Mouse (Mus musculus) MEL (cell line): ENCODE measurements around the gene Col8a1. TPM values are rescaled to one million over a fixed set of nuclear protein-coding genes. Genes with fewer than 3 reads are reported as not detected.

Experiments
- DNase-seq: peaks from one replicate; pipeline ENCODE4 v3.0.0; 2011; ENCODE audit warnings: low read depth, low spot score
- H3K27ac ChIP-seq: 2 replicates; pipeline ENCODE4 v1.5.1; 2012; ENCODE audit warnings: low read depth, mild to moderate bottlenecking, control low read depth, low read length, moderate library complexity; ENCODE audit not compliant: control insufficient read depth
- H3K27me3 ChIP-seq, 2 experiments: fragments of 150-350 bp in 1 of 2; sonication (generic) in 1 of 2; 2 replicates each; pipeline ENCODE4 v1.6.1; 2012; ENCODE audit warnings: low read length in 2 of 2, mild to moderate bottlenecking in 2 of 2, improper control_type of control experiment in 1 of 2, moderate library complexity in 1 of 2; ENCODE audit not compliant: insufficient read depth in 2 of 2, control insufficient read depth in 1 of 2
- H3K36me3 ChIP-seq, 2 experiments: 2 replicates each; pipeline ENCODE4 v1.6.1; 2012 to 2014; ENCODE audit warnings: low read length in 2 of 2, improper control_type of control experiment in 1 of 2, inconsistent platforms in 1 of 2, mild to moderate bottlenecking in 1 of 2; ENCODE audit not compliant: insufficient read depth in 2 of 2, control insufficient read depth in 1 of 2
- H3K4me1 ChIP-seq, 2 experiments: fragments of 150-350 bp in 1 of 2; sonication (generic) in 1 of 2; 2 replicates each; pipeline ENCODE4 v1.6.1; 2012; ENCODE audit warnings: low read length in 2 of 2, improper control_type of control experiment in 1 of 2, mild to moderate bottlenecking in 1 of 2; ENCODE audit not compliant: insufficient read depth in 2 of 2, control insufficient read depth in 1 of 2
- H3K4me3 ChIP-seq, 2 experiments: fragments of 150-350 bp in 1 of 2; sonication (generic) in 1 of 2; 2 replicates each; pipeline ENCODE4 v1.5.1; 2012; ENCODE audit warnings: low read depth in 2 of 2, low read length in 2 of 2, mild to moderate bottlenecking in 2 of 2, moderate library complexity in 2 of 2, control low read depth in 1 of 2, improper control_type of control experiment in 1 of 2; ENCODE audit not compliant: control insufficient read depth in 1 of 2, insufficient read depth in 1 of 2
- H3K79me2 ChIP-seq: 2 replicates; pipeline ENCODE4 v1.6.1; 2012; ENCODE audit warnings: mild to moderate bottlenecking, low read length, moderate library complexity; ENCODE audit not compliant: control insufficient read depth, poor library complexity, insufficient read depth
- H3K9ac ChIP-seq: 2 replicates; pipeline ENCODE4 v1.6.1; 2012; ENCODE audit warnings: low read depth, mild to moderate bottlenecking, control low read depth, low read length, moderate library complexity; ENCODE audit not compliant: control insufficient read depth, poor library complexity, severe bottlenecking
- H3K9me3 ChIP-seq: fragments of 150-350 bp; sonication (generic); replicated peaks from 2 replicates; pipeline ENCODE4 v1.6.1; 2012; ENCODE audit warnings: mild to moderate bottlenecking, low read length, improper control_type of control experiment, moderate library complexity; ENCODE audit not compliant: insufficient read depth
- CHD1 ChIP-seq: IDR thresholded peaks from 2 replicates; pipeline ENCODE4 v1.6.1; 2012; ENCODE audit warnings: low read depth, mild to moderate bottlenecking, inconsistent platforms, low read length, improper control_type of control experiment
- CTCF ChIP-seq, 3 experiments: IDR thresholded peaks in 2 of 3; conservative IDR thresholded peaks in 1 of 3; 2 replicates each; pipeline ENCODE4 v1.5.1; 2011 to 2012; ENCODE audit warnings: low read length in 3 of 3, low read depth in 2 of 3, mild to moderate bottlenecking in 2 of 3, improper control_type of control experiment in 1 of 3, inconsistent platforms in 1 of 3, mixed read lengths in 1 of 3, moderate library complexity in 1 of 3; ENCODE audit not compliant: control insufficient read depth in 1 of 3, insufficient read depth in 1 of 3, poor library complexity in 1 of 3, severe bottlenecking in 1 of 3
- E2F4 ChIP-seq: IDR thresholded peaks from 2 replicates; pipeline ENCODE4 v1.6.1; 2011; ENCODE audit warnings: low read depth, low read length, improper control_type of control experiment, borderline replicate concordance
- ELF1 ChIP-seq: IDR thresholded peaks from 2 replicates; pipeline ENCODE4 v1.6.1; 2014; ENCODE audit warnings: low read depth, mild to moderate bottlenecking, inconsistent platforms, low read length, improper control_type of control experiment, moderate library complexity
- GATA1 ChIP-seq: IDR thresholded peaks from 2 replicates; pipeline ENCODE4 v1.6.1; 2011; ENCODE audit warnings: low read depth, low read length, improper control_type of control experiment
- JUND ChIP-seq: IDR thresholded peaks from 2 replicates; pipeline ENCODE4 v1.6.1; 2011; ENCODE audit warnings: low read depth, mild to moderate bottlenecking, improper control_type of control experiment, low read length
- MAFK ChIP-seq: IDR thresholded peaks from 2 replicates; pipeline ENCODE4 v1.6.1; 2011; ENCODE audit warnings: low read depth, mild to moderate bottlenecking, low read length, improper control_type of control experiment, borderline replicate concordance
- MEF2A ChIP-seq: IDR thresholded peaks from 2 replicates; pipeline ENCODE4 v1.6.1; 2014; ENCODE audit warnings: low read depth, mild to moderate bottlenecking, inconsistent platforms, low read length, improper control_type of control experiment; ENCODE audit not compliant: poor library complexity, insufficient replicate concordance, severe bottlenecking; ENCODE audit errors: extremely low read depth
- MXI1 ChIP-seq: IDR thresholded peaks from 2 replicates; pipeline ENCODE4 v1.6.1; 2011; ENCODE audit warnings: mild to moderate bottlenecking, low read depth, low read length, improper control_type of control experiment
- MYB ChIP-seq: IDR thresholded peaks from 2 replicates; pipeline ENCODE4 v1.6.1; 2011; ENCODE audit warnings: mild to moderate bottlenecking, low read depth, low read length, improper control_type of control experiment
- NELFE ChIP-seq: IDR thresholded peaks from 2 replicates; pipeline ENCODE4 v1.6.1; 2011; ENCODE audit warnings: low read depth, low read length, improper control_type of control experiment
- POLR2AphosphoS5 ChIP-seq: IDR thresholded peaks from 2 replicates; pipeline ENCODE4 v1.6.1; 2012; ENCODE audit warnings: low read depth, borderline replicate concordance, mild to moderate bottlenecking, inconsistent platforms, low read length, moderate library complexity, mixed read lengths
- RAD21 ChIP-seq: IDR thresholded peaks from 2 replicates; pipeline ENCODE4 v1.6.1; 2011; ENCODE audit warnings: mild to moderate bottlenecking, low read depth, low read length, improper control_type of control experiment
- RCOR1 ChIP-seq: IDR thresholded peaks from 2 replicates; pipeline ENCODE4 v1.6.1; 2012; ENCODE audit warnings: low read depth, mild to moderate bottlenecking, inconsistent platforms, low read length, improper control_type of control experiment
- SIN3A ChIP-seq: IDR thresholded peaks from 2 replicates; pipeline ENCODE4 v1.6.1; 2012; ENCODE audit warnings: low read length, improper control_type of control experiment, inconsistent platforms
- SMC3 ChIP-seq: IDR thresholded peaks from 2 replicates; pipeline ENCODE4 v1.6.1; 2011; ENCODE audit warnings: low read depth, low read length, improper control_type of control experiment
- UBTF ChIP-seq: IDR thresholded peaks from 2 replicates; pipeline ENCODE4 v1.6.1; 2012; ENCODE audit warnings: low read depth, mild to moderate bottlenecking, inconsistent platforms, low read length, improper control_type of control experiment, moderate library complexity, borderline replicate concordance; ENCODE audit not compliant: insufficient read depth
- ZC3H11A ChIP-seq: IDR thresholded peaks from 2 replicates; pipeline ENCODE4 v1.6.1; 2012; ENCODE audit warnings: low read depth, mild to moderate bottlenecking, inconsistent platforms, low read length, improper control_type of control experiment
- ZKSCAN1 ChIP-seq: IDR thresholded peaks from 2 replicates; pipeline ENCODE4 v1.6.1; 2012; ENCODE audit warnings: low read depth, mild to moderate bottlenecking, inconsistent platforms, low read length, improper control_type of control experiment, moderate library complexity
- ZMIZ1 ChIP-seq: IDR thresholded peaks from 2 replicates; pipeline ENCODE4 v1.6.1; 2012; ENCODE audit warnings: low read depth, mild to moderate bottlenecking, inconsistent platforms, low read length, improper control_type of control experiment, moderate library complexity
- ZNF384 ChIP-seq: IDR thresholded peaks from 2 replicates; pipeline ENCODE4 v1.6.1; 2012; ENCODE audit warnings: low read depth, mild to moderate bottlenecking, inconsistent platforms, low read length, improper control_type of control experiment
- polyA plus RNA-seq, 2 experiments: library from polyadenylated mRNA; stranded (reverse) in 1 of 2; unstranded in 1 of 2; fragments of >175 nt in 1 of 2; fragments of >200 nt in 1 of 2; gene quantifications; 2 replicates each; pipeline versions ENCODE4 v1.2.1 to v1.2.4; 2012; ENCODE audit warnings: low replicate concordance in 2 of 2, low read depth in 1 of 2; ENCODE audit not compliant: insufficient read length in 2 of 2, insufficient read depth in 1 of 2, missing spikeins in 1 of 2
- total RNA-seq: library from RNA; depleted of rRNA; stranded (reverse); fragments of 300-350 nt; gene quantifications from 2 replicates; pipeline ENCODE4 v1.2.3, GENCODE M21; 2012

Gene Col8a1
- total and polyA plus RNA-seq, 3 experiments = not detected

- TF ChIP-seq MXI1 (no peak), ELF1 (no peak), RCOR1 (no peak), MAFK (no peak), GATA1 (no peak), RAD21 (no peak), POLR2AphosphoS5 (no peak), CHD1 (no peak), MYB (no peak), UBTF (no peak), JUND (no peak), ZNF384 (no peak), ZKSCAN1 (no peak), MEF2A (no peak), ZMIZ1 (no peak), NELFE (no peak)
- Histone ChIP-seq H3K27me3 (no peaks in the 10 kb centered on the region), H3K4me3 (no peak overlapping the region), H3K9ac (no peak overlapping the region), H3K4me1 (no peaks in the 10 kb centered on the region), H3K9me3 (no peaks in the 10 kb centered on the region), H3K79me2 (peaks cover 18% of the 10 kb centered on the region), H3K36me3 (peaks cover 0 to 3% of the 10 kb centered on the region in 2 experiments; a peak in 2 of 4 replicates), H3K27ac (no peak overlapping the region)
- no peak for DNase-seq
These were observed 157.1 kb downstream of the Col8a1 start for GRCm38 (mm10) chr16:57597295-57597957.

GRCm38 (mm10) chr16:57593422-57594157 is 160.9 kb downstream of the Col8a1 start:
- DNase-seq = peak; percentile 77
- H3K27ac ChIP-seq = no peak overlapping the region
- no peak overlapping the region for H3K4me3 ChIP-seq
- H3K79me2 ChIP-seq = peaks cover 9% of the 10 kb centered on the region
- no peak overlapping the region for H3K9ac ChIP-seq
- H3K27me3 ChIP-seq = no peaks in the 10 kb centered on the region
- H3K36me3 ChIP-seq = no peaks in the 10 kb centered on the region
- no peaks in the 10 kb centered on the region for H3K4me1 ChIP-seq
- no peaks in the 10 kb centered on the region for H3K9me3 ChIP-seq
- TF ChIP-seq ZNF384 (peak; percentile 84), ZC3H11A (peak; percentile 86), RAD21 (peak; percentile 94), E2F4 (no peak), SMC3 (peak; percentile 81), SIN3A (peak; percentile 38; the same call in 1 of the 2 replicates), CTCF (IDR thresholded peaks at IDR 0.05 in 2 of 3, conservative IDR thresholded peaks at IDR 0.05 in 1 of 3; ENCODE audit: control insufficient read depth in 1 of 3, insufficient read depth in 1 of 3, low read depth in 2 of 3, low read length in 3 of 3, poor library complexity in 1 of 3, severe bottlenecking in 1 of 3) (peak; percentile 33 to 88 (median 76)), ZKSCAN1 (no peak)
- TF ChIP-seq, all 39 proteins: peak for 6
